Mouse (Mus musculus) cortical plate, adult 2 months (tissue): Measurements from ENCODE around the gene Fignl1. TPM values are rescaled to one million over a fixed set of nuclear protein-coding genes. Genes with fewer than 3 reads are reported as not detected.
A peak's percentile ranks its signal among the peaks of the same experiment; 100 is the strongest.

Source experiments
- H3K27ac ChIP-seq: fragments of 200-500 bp; 2 replicates; pipeline ENCODE4 v1.5.1; 2012; ENCODE audit warnings: low read length, control low read depth, inconsistent platforms; ENCODE audit not compliant: insufficient read depth
- H3K4me1 ChIP-seq: fragments of 200-500 bp; 2 replicates; pipeline ENCODE4 v1.6.1; 2011; ENCODE audit warnings: low read length; ENCODE audit not compliant: control insufficient read depth, insufficient read depth
- H3K4me3 ChIP-seq: fragments of 200-500 bp; 2 replicates; pipeline ENCODE4 v1.5.1; 2011; ENCODE audit warnings: mild to moderate bottlenecking, low read length, control low read depth; ENCODE audit not compliant: insufficient read depth
- CTCF ChIP-seq: fragments of 200-500 bp; IDR thresholded peaks from 2 replicates; pipeline ENCODE4 v1.5.1; 2011; ENCODE audit warnings: mild to moderate bottlenecking, control low read depth, low read length; ENCODE audit not compliant: insufficient read depth; ENCODE audit errors: extremely low read depth
- POLR2A ChIP-seq: fragments of 200-500 bp; IDR thresholded peaks from 2 replicates; pipeline ENCODE4 v1.6.1; 2011; ENCODE audit warnings: mild to moderate bottlenecking, low read length, control low read depth; ENCODE audit not compliant: insufficient read depth; ENCODE audit errors: extremely low read depth
- polyA plus RNA-seq: library from polyadenylated mRNA; depleted of rRNA; stranded (reverse); fragments of >200 nt; gene quantifications from 2 replicates; pipeline ENCODE4 v1.2.3, GENCODE M21; 2012

Gene Fignl1
- polyA plus RNA-seq, 1 experiment, result 0.44 TPM

DNA sequence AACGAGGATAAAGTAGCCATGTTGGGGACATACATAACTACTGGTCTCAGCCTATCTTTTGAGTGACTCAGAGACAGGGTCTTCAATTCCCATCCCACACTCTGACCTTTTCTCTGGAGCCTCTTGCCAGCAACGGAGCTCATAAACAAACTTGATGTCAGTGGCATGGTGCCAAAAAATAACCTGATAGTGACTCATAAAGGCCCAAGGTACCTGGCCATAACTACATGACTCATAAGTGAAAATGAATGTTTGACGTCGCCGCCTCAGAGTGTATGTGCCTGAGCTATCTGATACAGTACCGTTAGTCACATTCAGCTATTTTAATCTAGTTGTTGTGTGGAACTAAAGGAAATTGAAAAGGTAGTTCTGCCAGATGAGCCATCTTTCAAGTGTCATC lies 16.9 kb upstream of the Fignl1 start:
- H3K4me3 ChIP-seq, result no peak overlapping the region

DNA sequence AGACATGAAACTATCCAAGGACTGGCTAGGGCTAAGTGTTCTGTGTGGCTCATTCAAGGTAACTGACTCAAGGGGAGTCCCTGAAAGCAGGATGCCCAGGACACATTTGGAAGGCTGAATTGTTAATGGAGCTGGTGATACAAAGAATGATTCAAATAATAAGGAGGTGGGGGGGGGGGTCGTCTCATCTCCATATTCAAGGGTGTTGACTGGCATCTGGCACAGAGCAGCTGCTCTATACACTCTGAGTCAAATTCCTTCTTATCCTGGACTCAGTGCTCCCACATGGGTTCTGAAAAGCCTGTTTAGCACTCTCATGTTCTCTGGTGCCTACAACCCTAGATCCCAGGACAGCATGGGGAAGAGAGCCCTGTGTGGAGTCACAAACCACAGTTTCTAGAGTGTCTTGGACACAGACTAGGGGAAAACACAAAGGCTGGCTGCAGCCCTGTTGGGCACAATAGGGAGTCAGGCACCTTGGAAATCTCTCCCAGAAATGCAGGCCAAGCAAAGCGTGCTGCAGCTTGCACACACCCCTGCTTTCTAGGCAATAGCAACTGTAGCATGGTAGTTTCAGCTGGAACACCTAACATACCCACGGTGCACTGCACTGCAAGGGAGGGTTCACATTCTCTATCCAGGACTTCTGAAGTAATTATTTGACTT lies 16.3 kb upstream of the Fignl1 start:
- Histone ChIP-seq H3K4me3 (no peak overlapping the region), H3K27ac (no peak overlapping the region), H3K4me1 (no peaks in the 10 kb centered on the region; the same call in 1 of the 2 replicates)
- no peak for TF ChIP-seq POLR2A

More for the DNA sequence above, 16.9 kb upstream of the Fignl1 start:
- Histone ChIP-seq H3K27ac (no peak overlapping the region), H3K4me1 (no peaks in the 10 kb centered on the region; the same call in 1 of the 2 replicates)
- no peak for TF ChIP-seq CTCF
- TF ChIP-seq POLR2A, result no peak

DNA sequence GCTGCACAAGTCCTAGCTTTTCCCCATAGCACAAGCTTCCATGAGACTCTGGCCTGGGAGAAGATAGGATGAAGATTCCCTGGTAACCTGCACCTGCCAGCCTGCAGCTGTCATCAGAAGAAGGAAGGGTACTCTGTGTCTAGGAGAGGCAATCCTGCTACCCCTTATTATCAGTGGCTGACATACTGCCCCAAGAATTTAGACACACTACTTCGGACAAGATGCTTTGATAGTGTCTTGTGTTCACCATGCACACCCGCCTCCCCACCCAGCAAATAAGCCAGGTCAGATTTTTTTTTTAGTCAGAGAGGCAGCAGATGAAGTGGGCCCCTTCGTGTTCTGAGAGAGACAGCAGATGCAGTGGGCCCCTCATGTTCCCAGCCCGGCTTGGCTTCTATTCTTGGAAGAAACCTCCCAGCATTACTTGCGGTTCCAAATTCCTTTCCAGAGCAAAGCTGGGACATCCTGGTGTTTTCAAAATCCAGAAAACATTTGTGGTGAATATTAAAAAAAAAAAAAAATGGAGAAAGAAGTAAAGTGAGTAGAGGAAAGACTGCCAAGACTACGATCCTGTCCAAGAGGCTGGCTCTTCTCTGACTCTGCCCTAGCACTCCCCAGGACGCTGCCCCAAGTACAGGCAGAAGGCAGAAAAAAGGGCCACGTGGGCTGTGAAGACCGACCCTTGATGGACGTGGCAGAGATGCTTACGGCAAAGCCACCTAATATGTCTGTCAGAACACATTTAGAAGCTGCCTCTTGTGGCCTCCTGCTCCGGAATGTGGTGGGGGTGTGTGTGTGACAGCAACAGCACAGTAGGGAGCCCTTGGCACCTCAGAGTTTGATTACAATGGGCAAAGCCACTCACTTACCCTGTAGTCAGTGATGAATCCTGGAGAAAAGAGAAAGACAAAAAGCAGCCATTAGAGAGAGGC lies 15.5 kb upstream of the Fignl1 start:
- Histone ChIP-seq H3K27ac (no peak overlapping the region), H3K4me1 (no peaks in the 10 kb centered on the region; the same call in 1 of the 2 replicates)
- TF ChIP-seq CTCF, result no peak
- no peak for TF ChIP-seq POLR2A

DNA sequence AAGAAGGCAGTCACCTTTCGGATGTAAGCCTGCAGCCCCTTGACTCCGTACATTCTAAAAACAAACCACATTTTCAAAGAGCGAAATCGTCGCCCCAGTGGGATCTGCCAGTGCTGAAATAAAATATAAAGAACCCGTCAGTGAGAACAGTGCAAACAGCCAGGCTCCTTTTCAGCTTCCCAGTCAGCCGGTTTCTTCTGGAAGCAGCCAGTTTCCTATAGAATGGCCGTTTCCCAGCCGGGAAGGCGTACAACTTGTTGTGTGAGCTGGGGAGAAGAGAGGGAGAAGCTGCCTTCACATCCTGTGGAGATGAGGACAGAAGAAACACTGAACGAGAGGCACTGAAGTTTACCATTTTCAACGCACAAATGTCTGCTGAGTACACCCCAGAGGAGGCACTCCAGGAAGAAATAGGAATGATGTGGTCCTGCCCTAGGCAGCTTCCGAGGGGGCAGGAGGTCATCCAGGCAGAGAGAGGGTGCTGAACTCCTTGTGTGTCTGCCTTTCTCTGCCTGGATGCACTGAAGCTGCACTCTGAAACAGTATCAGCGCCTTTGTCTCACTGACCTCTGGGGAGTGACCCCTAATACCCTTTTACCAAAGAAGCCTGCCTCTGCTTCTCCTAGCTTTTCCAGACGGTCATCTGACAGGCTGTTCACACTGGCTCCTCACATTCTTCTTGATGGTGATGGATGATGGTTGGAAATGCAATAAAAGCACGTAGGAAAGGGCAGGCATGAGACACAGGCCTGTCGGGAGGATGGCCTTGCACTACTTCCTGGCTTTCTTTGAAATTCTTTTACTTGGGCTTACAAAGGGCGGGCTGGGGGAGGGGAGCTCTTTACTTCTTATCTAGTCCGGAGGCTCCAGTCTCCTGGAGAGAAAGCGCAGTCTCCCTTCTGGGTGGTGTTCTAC lies 13.7 kb upstream of the Fignl1 start:
- TF ChIP-seq CTCF, result no peak
- no peak for TF ChIP-seq POLR2A
- Histone ChIP-seq H3K4me3 (no peak overlapping the region), H3K27ac (no peak overlapping the region), H3K4me1 (no peaks in the 10 kb centered on the region; the same call in 1 of the 2 replicates)

More for the DNA sequence above, 15.5 kb upstream of the Fignl1 start:
- no peak overlapping the region for H3K4me3 ChIP-seq

DNA sequence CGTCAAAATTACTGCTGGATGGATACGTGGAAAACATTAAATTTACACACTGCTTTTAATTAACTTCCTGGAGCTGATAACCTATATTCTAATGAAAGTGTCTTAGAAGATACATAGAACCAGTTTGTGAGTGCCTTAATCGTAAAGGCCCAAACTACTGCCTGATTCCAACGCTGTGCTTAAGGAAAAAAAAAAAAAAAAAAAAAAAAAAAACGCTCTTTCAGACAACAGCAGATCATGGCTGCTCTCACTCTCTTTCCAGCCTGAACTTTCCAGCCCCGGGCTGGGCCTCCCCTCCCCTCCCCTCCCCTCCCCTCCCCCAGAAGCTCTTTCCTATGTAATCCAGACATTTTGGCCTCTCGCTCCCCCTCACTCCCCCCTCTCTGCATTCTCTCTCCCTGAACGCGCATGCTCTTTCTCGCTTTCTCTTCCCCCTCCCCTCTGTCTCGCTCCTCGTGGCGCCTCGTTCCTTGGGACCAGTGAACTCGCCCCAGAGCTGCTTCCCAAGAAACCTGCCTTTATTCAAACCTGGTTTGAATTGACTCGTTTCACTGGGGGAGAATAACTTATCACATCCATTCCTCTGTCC lies 12.7 kb upstream of the Fignl1 start:
- TF ChIP-seq CTCF, result no peak
- TF ChIP-seq POLR2A, result no peak
- Histone ChIP-seq H3K4me3 (no peak overlapping the region), H3K4me1 (no peaks in the 10 kb centered on the region; the same call in 1 of the 2 replicates), H3K27ac (no peak overlapping the region)

DNA sequence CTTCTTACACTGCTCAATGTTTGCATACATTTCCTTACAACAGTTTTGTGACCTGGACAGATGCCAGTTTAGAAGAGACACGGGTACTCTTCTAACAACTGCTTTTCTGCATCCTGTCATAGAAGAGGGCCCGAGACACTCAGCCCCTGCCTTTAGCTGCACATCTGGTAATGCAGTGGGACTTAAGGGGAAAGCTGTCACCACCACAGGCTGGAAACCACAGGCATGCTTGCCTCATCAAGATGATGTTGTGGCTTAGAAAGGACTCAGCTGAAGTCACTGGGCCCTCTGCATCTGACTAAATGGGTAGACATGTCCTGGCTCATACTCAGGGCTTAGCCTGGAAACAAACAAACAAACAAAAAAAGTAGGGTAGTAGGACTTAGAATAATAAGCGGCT lies 12.0 kb upstream of the Fignl1 start:
- TF ChIP-seq CTCF (no peak), POLR2A (no peak)
- no peak overlapping the region for H3K27ac ChIP-seq
- no peaks in the 10 kb centered on the region; the same call in 1 of the 2 replicates for H3K4me1 ChIP-seq
- H3K4me3 ChIP-seq, result no peak overlapping the region

DNA sequence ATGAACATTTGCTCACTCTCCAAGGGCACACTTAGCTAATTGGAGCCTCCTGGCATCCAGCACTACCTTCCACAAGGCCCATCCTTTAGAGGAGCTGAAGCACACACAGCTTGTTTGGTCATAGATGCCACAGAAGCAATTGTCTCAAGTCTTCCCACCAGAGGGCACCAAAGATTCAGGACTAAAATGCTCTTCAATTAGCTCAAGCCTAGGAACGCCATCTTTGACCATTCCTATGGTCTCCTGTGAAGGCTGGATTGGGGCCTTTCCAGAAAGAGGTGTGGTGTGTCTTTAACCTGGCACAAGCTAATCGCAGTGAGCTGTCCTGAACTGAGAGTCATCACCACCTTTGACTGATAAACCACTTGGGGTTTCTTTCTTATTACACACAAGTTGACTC lies 11.5 kb upstream of the Fignl1 start:
- no peak overlapping the region for H3K27ac ChIP-seq
- TF ChIP-seq POLR2A (no peak), CTCF (peak; percentile 78)
- no peak overlapping the region for H3K4me3 ChIP-seq
- no peaks in the 10 kb centered on the region; the same call in 1 of the 2 replicates for H3K4me1 ChIP-seq

DNA sequence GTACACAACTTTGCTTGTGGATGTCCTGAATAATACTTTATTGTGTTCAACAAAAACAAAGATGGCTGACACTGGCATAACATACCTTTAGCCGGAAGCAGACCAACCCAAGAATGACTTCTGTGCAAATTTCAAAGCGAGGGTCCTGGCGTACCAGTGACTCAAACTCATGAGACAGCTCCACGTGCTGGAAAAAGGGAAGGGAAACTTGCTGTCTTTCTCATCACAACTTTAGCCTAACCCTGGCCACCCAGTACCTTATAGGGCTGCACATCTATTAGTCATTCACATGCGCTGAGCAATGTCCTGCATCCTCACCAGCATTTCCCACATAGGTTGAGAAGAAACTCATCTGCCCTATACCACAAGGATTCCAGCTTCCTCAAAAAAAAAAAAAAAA lies 10.4 kb upstream of the Fignl1 start:
- Histone ChIP-seq H3K4me3 (no peak overlapping the region), H3K4me1 (no peaks in the 10 kb centered on the region), H3K27ac (no peak overlapping the region)
- no peak for TF ChIP-seq POLR2A
- no peak for TF ChIP-seq CTCF

DNA sequence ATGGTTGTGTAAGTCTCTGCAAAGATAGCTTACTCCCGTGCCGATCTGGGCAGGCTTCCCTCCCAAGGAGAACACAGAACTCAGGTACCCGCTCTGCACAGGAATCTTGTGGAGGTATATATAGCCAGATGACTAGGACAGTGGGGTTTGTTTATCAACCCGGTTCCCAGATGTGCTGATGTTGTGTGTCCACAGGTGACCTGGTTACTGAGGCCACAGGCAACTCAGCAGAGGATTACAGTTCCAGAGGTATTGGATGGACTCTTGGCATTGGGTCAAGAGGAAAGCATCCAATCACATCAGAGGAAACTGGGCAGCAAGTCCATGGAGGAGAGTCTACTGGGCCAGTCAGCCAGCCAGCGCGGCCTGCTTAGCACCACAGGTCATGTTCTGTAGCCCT lies 10.0 kb upstream of the Fignl1 start:
- TF ChIP-seq POLR2A (no peak), CTCF (no peak)
- no peak overlapping the region for H3K4me3 ChIP-seq
- H3K27ac ChIP-seq, result no peak overlapping the region
- H3K4me1 ChIP-seq, result no peaks in the 10 kb centered on the region
